Mouse (Mus musculus): ENCODE data around the gene Fryl. TPM values are rescaled to one million over a fixed set of nuclear protein-coding genes. Genes with fewer than 3 reads are reported as not detected.

Gene Fryl
- polyA plus RNA-seq, 1 experiment from 2014 or later = 48.3 TPM

DNA sequence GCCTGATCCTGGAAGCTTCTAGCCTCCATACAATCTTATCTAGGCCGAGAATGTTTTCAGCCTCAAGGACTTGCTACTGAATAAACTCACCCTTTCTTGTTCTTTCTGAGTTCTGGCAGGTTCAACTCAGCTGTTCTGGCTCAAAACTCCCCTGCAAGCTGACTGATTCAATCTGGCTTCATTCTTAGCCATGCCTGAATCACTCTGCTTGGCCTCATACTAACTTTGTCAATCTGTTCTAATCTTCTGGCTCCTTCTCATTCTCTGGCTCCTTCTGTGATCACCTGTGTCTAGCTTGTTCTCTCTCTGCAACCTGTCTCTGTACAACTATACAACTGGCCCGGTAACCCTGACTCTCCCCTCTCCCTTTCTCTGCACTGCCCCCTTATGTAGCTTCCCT, 93.9 kb downstream of the Fryl start:
- H3K36me3 ChIP-seq = no peaks in the 10 kb centered on the region
- no peak overlapping the region for H3K4me3 ChIP-seq
- H3K4me1 ChIP-seq = peaks cover 39% of the 10 kb centered on the region
- ATAC-seq (replicated peaks) = no peak
- H3K27ac ChIP-seq (replicated peaks) = peak overlapping the region; percentile 49
- WGBS = 63% methylated on average over 2 of the region's 2 CpGs
- no peaks in the 10 kb centered on the region for H3K27me3 ChIP-seq
- H3K9ac ChIP-seq (replicated peaks) = no peak overlapping the region
- H3K9me3 ChIP-seq = no peaks in the 10 kb centered on the region
- no peak overlapping the region for H3K4me2 ChIP-seq (replicated peaks)

- peak overlapping the region; percentile 13; the same call in 1 of the 2 replicates for H3K27ac ChIP-seq (replicated peaks)
- no peak overlapping the region for H3K4me3 ChIP-seq
- peaks cover 43% of the 10 kb centered on the region for H3K4me1 ChIP-seq
- ATAC-seq (replicated peaks) = no peak
- H3K4me2 ChIP-seq (replicated peaks) = no peak overlapping the region
- no peak overlapping the region for H3K9ac ChIP-seq (replicated peaks)
- no peaks in the 10 kb centered on the region for H3K9me3 ChIP-seq
- no peaks in the 10 kb centered on the region for H3K36me3 ChIP-seq
- no peaks in the 10 kb centered on the region for H3K27me3 ChIP-seq
- WGBS = 63% methylated on average over 9 of the region's 9 CpGs
These were observed 96.0 kb downstream of the Fryl start for GRCm38 (mm10) chr5:73160440-73160839.

- ATAC-seq (replicated peaks) = no peak
- H3K27ac ChIP-seq (replicated peaks) = no peak overlapping the region
- 75% methylated on average over 6 of the region's 6 CpGs for WGBS
- no peak overlapping the region for H3K4me2 ChIP-seq (replicated peaks)
- H3K9ac ChIP-seq (replicated peaks) = no peak overlapping the region
- H3K9me3 ChIP-seq = no peaks in the 10 kb centered on the region
- no peak overlapping the region for H3K4me3 ChIP-seq
- peaks cover 28% of the 10 kb centered on the region for H3K4me1 ChIP-seq
- H3K27me3 ChIP-seq = no peaks in the 10 kb centered on the region
- H3K36me3 ChIP-seq = no peaks in the 10 kb centered on the region
These were observed 98.9 kb downstream of the Fryl start for GRCm38 (mm10) chr5:73157502-73157901.

DNA sequence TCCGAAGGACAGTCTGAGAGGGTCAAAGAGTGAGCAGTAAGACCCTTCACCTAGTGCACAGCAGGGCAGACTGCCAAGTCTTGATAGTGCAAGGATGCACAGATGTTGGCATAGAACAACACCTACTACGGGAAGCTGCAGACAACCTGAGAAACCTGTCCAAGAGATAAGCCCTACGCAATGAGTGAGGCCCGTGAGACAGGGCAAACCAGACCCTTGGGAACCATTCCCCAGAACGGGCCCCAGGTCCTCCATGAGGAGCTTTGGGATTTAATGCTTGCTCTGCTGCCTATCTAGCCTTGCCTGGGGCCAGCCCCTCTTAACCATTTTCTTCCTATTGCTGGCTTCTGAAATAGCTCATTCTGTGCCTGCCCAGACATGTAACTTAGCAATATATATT, 99.4 kb downstream of the Fryl start:
- 82% methylated on average over 5 of the region's 5 CpGs for WGBS
- Histone ChIP-seq H3K9ac (replicated peaks) (no peak overlapping the region), H3K27me3 (no peaks in the 10 kb centered on the region), H3K27ac (replicated peaks) (no peak overlapping the region), H3K36me3 (no peaks in the 10 kb centered on the region), H3K4me2 (replicated peaks) (no peak overlapping the region), H3K9me3 (no peaks in the 10 kb centered on the region), H3K4me3 (no peak overlapping the region), H3K4me1 (peaks cover 23% of the 10 kb centered on the region)
- ATAC-seq (replicated peaks) = no peak

DNA sequence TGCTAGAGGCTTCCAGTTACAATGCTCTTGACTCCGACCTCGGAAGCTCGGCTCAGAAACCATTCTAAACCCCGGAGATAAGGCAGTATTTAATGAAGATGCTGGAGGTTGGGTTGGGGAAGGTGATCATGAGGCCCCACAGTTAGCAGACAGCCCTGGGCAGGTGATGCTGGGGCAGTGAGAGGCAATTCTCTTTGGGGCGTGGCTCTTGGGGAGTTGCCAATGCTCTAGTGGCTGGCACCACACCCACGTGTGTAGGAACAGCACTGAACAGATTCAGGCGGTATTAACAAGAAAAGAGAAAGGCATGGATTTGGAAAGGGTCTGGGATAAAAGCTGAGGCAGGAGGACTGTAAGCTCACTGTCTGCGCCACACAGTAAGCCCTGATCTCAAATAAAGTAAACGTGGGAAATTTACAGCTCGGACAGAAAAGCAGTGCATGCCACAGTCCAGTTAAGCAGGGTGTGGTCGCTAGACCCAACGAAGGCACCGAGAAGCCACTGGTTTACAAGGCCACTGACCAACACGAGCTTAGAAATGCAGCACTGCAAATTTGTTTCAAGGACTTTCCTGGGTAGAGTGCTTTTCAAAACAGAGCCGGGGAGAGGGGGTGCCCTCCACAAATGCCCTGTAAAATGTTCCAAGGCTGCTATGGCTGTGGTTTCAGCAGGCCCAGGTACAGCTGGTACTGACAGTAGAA, 100.0 kb downstream of the Fryl start:
- H3K27ac ChIP-seq (replicated peaks) = 0 out of 2 replicates have a peak overlapping the region, but pooled peaks have one; percentile 17
- no peak for ATAC-seq (replicated peaks)
- H3K4me2 ChIP-seq (replicated peaks) = no peak overlapping the region

GRCm38 (mm10) chr5:73153802-73154465, 102.5 kb downstream of the Fryl start:
- H3K9me3 ChIP-seq = no peaks in the 10 kb centered on the region
- peaks cover 10% of the 10 kb centered on the region for H3K4me1 ChIP-seq
- no peak overlapping the region for H3K4me3 ChIP-seq
- no peak overlapping the region for H3K27ac ChIP-seq (replicated peaks)
- H3K4me2 ChIP-seq (replicated peaks) = no peak overlapping the region
- H3K9ac ChIP-seq (replicated peaks) = no peak overlapping the region
- no peak for ATAC-seq (replicated peaks)
- WGBS = 94% methylated on average over 14 of the region's 14 CpGs
- H3K27me3 ChIP-seq = no peaks in the 10 kb centered on the region
- no peaks in the 10 kb centered on the region for H3K36me3 ChIP-seq

More for the DNA sequence above, 100.0 kb downstream of the Fryl start:
- Histone ChIP-seq H3K9me3 (no peaks in the 10 kb centered on the region), H3K9ac (replicated peaks) (no peak overlapping the region), H3K36me3 (no peaks in the 10 kb centered on the region), H3K4me1 (peaks cover 18% of the 10 kb centered on the region), H3K4me3 (no peak overlapping the region), H3K27me3 (no peaks in the 10 kb centered on the region)
- 79% methylated on average over 15 of the region's 15 CpGs for WGBS

DNA sequence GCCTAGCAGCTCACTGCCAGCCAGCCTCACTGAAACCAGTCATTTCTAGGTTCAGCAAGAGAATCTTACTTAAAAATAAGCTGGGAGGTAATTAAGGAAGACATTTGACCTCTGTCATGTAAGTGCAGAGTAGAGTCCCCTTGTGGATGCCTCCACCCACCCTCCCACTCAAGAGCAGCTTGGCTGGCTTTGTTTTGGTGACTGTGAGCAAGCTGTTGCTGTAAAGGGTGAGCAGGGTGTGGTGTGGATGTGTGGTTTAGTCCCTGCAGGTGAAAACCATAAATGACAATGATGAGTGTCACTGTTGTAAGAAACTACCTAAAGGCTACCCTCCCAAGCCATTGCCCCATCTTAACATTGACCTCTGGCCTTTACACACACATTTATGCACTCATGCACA, 104.2 kb downstream of the Fryl start:
- H3K36me3 ChIP-seq = peaks cover 2% of the 10 kb centered on the region
- H3K27ac ChIP-seq (replicated peaks) = no peak overlapping the region
- ATAC-seq (replicated peaks) = no peak
- no peak overlapping the region for H3K9ac ChIP-seq (replicated peaks)
- no peaks in the 10 kb centered on the region for H3K27me3 ChIP-seq
- H3K4me1 ChIP-seq = peaks cover 10% of the 10 kb centered on the region
- H3K9me3 ChIP-seq = no peaks in the 10 kb centered on the region
- H3K4me3 ChIP-seq = no peak overlapping the region
- no peak overlapping the region for H3K4me2 ChIP-seq (replicated peaks)

GRCm38 (mm10) chr5:73150877-73151445, 105.5 kb downstream of the Fryl start:
- ATAC-seq (replicated peaks) = no peak
- Histone ChIP-seq H3K4me3 (no peak overlapping the region), H3K9me3 (no peaks in the 10 kb centered on the region), H3K4me2 (replicated peaks) (no peak overlapping the region), H3K36me3 (peaks cover 11% of the 10 kb centered on the region), H3K27ac (replicated peaks) (no peak overlapping the region), H3K27me3 (no peaks in the 10 kb centered on the region), H3K4me1 (no peaks in the 10 kb centered on the region), H3K9ac (replicated peaks) (no peak overlapping the region)
- WGBS = 93% methylated on average over 6 of the region's 6 CpGs

DNA sequence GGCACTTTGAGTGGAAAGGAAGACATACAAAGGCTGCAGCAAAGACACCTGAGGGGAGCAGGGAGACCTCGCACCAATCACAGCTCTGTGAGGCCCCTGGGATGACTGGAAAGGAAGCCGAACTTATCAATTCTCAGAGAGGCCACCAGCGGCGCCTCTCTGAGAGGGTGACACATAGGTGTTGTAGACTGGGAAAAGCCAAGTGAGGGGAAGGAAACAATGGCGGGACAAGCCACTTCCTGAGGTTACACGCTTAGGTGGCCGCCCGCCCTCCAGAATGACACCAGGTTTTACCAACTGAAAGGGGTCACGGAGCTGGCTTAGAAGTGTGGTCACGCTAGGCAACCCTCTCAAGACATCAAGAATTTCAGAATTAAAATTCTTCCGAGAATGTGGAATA, 111.4 kb downstream of the Fryl start:
- no peak for ATAC-seq (replicated peaks)
- no peaks in the 10 kb centered on the region for H3K27me3 ChIP-seq
- no peaks in the 10 kb centered on the region for H3K4me1 ChIP-seq

DNA sequence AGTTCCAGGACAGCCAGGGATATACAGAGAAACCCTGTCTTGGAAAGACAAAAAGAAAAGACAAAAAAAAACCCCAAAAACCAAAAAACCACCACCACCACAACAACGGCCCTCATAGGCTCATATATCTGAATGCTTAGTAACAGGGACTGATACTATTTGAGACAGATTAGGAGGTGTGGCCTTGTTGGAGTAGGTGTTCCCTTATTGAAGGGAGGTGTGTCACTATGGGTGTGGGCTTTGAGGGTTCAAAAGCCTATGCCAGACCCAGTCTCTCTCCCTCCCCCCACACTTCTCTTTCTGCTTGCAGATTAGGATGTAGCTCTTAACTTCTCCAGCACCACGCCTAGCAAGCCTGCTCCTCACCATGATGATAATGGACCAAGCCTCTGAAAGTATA, 114.7 kb downstream of the Fryl start:
- H3K4me1 ChIP-seq = no peaks in the 10 kb centered on the region
- H3K36me3 ChIP-seq = peaks cover 4% of the 10 kb centered on the region
- H3K9me3 ChIP-seq = no peaks in the 10 kb centered on the region
- no peak overlapping the region for H3K9ac ChIP-seq (replicated peaks)
- H3K4me3 ChIP-seq = no peak overlapping the region
- no peak for ATAC-seq (replicated peaks)
- no peak overlapping the region for H3K27ac ChIP-seq (replicated peaks)
- no peaks in the 10 kb centered on the region for H3K27me3 ChIP-seq
- 96% methylated on average over 2 of the region's 2 CpGs for WGBS
- H3K4me2 ChIP-seq (replicated peaks) = no peak overlapping the region

More for the DNA sequence above, 111.4 kb downstream of the Fryl start:
- Histone ChIP-seq H3K4me2 (replicated peaks) (no peak overlapping the region), H3K36me3 (peaks cover 11% of the 10 kb centered on the region), H3K4me3 (no peak overlapping the region), H3K27ac (replicated peaks) (no peak overlapping the region), H3K9ac (replicated peaks) (no peak overlapping the region), H3K9me3 (no peaks in the 10 kb centered on the region)
- WGBS = 97% methylated on average over 11 of the region's 11 CpGs

DNA sequence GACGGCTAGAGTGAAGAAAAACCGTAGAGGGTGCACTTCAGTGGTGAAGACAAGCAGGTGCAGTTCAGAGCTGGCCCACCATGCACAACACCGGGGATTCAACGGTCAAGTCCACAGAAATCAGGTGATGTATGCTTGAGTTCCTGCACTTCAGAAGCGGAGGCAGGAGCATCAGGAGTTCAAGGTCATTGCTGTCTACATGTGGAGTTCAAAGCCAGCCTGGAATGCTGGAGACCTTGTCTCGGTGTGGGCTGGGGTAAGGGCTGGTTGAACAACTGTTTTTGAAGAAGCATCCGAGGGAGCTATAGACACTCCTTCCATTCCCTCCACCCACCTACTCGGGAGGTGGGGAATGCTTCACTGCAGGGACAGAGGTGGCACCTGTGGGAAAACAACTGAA, 115.3 kb downstream of the Fryl start:
- Histone ChIP-seq H3K36me3 (no peaks in the 10 kb centered on the region), H3K9me3 (no peaks in the 10 kb centered on the region), H3K9ac (replicated peaks) (no peak overlapping the region), H3K4me1 (no peaks in the 10 kb centered on the region), H3K27ac (replicated peaks) (no peak overlapping the region), H3K4me2 (replicated peaks) (no peak overlapping the region), H3K27me3 (no peaks in the 10 kb centered on the region), H3K4me3 (no peak overlapping the region)
- 94% methylated on average over 8 of the region's 8 CpGs for WGBS
- no peak for ATAC-seq (replicated peaks)

DNA sequence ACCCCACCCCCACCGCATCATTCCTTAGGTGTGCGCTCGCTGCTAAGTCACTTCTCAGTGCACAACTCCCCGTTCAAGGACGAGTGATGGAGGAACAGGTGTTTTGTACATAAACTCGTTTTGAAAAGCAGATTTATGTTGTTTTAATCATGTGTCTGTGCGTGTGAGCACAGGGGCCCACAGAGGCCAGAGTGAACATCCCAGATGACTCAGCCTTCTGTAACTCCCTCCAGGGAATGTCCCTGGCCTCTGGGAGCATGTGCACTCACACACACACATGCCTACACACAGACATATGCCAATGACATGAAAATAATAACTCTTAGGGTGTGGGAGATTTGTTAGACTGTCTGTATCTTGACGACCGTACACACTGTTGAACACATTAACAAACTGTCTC, 118.9 kb downstream of the Fryl start:
- Histone ChIP-seq H3K4me1 (no peaks in the 10 kb centered on the region), H3K9me3 (no peaks in the 10 kb centered on the region), H3K9ac (replicated peaks) (no peak overlapping the region), H3K36me3 (0 out of 2 replicates have a peak, but pooled peaks cover 2% of the 10 kb centered on the region), H3K27ac (replicated peaks) (no peak overlapping the region), H3K4me2 (replicated peaks) (no peak overlapping the region), H3K27me3 (no peaks in the 10 kb centered on the region), H3K4me3 (no peak overlapping the region)
- no peak for ATAC-seq (replicated peaks)
- WGBS = 89% methylated on average over 9 of the region's 9 CpGs

All from forebrain, embryonic 15.5 days (tissue).